Mouse (Mus musculus): ENCODE results near the gene Nol6. TPM values are rescaled to one million over a fixed set of nuclear protein-coding genes. Genes with fewer than 3 reads are reported as not detected.

Gene Nol6
- polyA plus RNA-seq (2017; shearing (Covaris generic)): 54.4 TPM

DNA sequence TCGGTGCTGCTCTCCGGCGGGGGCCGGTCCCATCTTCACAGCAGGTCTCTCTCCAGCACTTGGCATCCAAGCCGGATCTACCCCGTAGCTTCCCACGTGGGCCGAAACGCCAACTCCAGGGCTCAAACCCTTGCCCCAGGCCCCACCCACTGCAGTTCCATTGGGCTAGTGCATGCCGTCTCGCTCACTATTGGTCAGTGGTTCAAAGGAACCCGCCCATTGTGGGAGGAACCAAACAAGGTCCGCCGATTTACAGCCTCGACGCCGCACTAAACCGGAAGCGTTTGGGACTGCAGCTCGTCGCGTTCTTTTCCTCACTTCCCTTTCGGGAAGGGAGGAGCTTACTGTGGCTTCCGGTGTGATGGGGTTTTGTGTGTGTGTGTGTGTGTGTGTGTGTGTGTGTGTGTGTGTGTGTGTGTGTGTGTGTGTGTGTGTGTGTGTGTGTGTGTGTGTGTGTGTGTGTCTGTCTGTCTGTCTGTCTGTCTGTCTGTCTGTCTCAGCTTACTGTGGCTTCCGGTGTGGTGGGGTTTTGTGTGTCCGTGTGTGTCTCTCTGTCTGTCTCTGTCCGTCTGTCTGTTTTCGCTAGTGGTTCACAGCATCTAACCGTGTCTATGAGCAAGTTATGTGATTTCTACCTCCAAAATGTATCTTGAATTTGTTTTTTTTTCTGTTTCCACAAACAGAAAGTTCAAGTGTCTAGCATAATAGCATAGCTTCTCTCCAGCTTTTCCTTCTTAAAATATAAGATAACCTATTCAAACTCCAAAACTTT, at the start of gene Nol6:
Gene Nol6, minus strand, starts transcription at position 276 of the 772 bp plus-strand sequence.

GRCm38 (mm10) chr4:41135711-41136453, 11.6 kb upstream of the Nol6 start, which contains the start of gene Ube2r2:
Gene Ube2r2 (plus strand): TSS chr4:41135743.

DNA sequence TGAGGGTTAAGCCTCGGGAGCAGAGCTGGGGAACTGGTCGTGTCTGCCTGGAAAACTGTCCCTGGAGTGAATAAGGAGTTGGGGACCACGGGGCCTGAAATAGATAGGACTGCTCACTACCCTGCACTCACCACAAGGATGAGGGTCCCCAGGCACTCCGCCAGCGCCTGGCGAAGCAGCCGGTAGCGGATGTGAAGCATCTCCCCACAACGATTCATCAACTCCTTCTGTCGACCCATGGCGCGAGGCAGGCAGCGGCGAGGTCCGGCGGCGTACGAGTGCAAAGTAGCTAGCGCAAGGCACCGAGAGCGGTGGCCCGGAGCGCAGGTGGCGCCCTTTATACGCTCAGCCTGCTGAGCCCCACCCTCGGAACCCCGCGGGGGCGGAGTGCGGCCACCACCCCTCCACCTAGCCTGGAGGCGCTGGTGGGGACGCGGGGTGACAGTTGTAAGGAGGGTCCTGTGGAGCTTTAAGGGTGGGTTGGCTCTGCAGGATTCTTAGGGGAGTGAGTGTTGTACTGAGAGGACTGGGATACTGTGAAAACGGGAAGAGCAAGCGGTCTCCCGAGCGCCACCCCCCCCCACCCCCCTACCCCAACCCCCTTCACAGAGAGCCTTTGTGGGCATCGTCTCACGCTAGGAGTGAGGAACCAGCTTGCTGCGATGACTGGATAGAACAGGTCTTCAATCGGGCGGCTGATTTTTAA, 26.2 kb downstream of the Nol6 start, which contains the start of gene Aqp3:
Gene Aqp3, minus strand, starts transcription at position 313 of the 706 bp plus-strand sequence.

Other genes starting within 250 kb of the Nol6 start
- gene Spink4, start 204.4 kb downstream of the Nol6 start, polyA plus RNA-seq (2017; shearing (Covaris generic)): not detected
- gene Bag1, start 176.2 kb downstream of the Nol6 start, polyA plus RNA-seq (2017; shearing (Covaris generic)): 14.2 TPM
- 106 TPM for gene Chmp5, start 176.0 kb downstream of the Nol6 start, polyA plus RNA-seq (2017; shearing (Covaris generic))
- gene Nfx1, start 153.5 kb downstream of the Nol6 start, polyA plus RNA-seq (2017; shearing (Covaris generic)): 116 TPM
- not detected for gene Aqp7, start 76.3 kb downstream of the Nol6 start, polyA plus RNA-seq (2017; shearing (Covaris generic))
- gene Aqp3, start 26.3 kb downstream of the Nol6 start, polyA plus RNA-seq (2017; shearing (Covaris generic)): 10.1 TPM
- 26.1 TPM for gene Ube2r2, start 11.3 kb upstream of the Nol6 start, polyA plus RNA-seq (2017; shearing (Covaris generic))
- 51.7 TPM for gene Ubap2, start 150.7 kb upstream of the Nol6 start, polyA plus RNA-seq (2017; shearing (Covaris generic))
- 64.4 TPM for gene Dcaf12, start 190.4 kb upstream of the Nol6 start, polyA plus RNA-seq (2017; shearing (Covaris generic))
- gene Ubap1, start 224.5 kb upstream of the Nol6 start, polyA plus RNA-seq (2017; shearing (Covaris generic)): 86.8 TPM

Data from activated CD4-positive, CD25-positive, alpha-beta regulatory T cell, adult 9 weeks (primary cell).